Mouse (Mus musculus) liver, embryonic 14.5 days (tissue): ENCODE results near the gene Cfap221.

Experiments
- CTCF ChIP-seq: IDR thresholded peaks from 2 replicates; pipeline ENCODE4 v1.5.1; 2016; ENCODE audit warnings: antibody characterized with exemption, low read depth, control low read depth
- EP300 ChIP-seq: IDR thresholded peaks from 2 replicates; pipeline ENCODE4 v1.6.1; 2016; ENCODE audit warnings: antibody characterized with exemption, low read depth

DNA sequence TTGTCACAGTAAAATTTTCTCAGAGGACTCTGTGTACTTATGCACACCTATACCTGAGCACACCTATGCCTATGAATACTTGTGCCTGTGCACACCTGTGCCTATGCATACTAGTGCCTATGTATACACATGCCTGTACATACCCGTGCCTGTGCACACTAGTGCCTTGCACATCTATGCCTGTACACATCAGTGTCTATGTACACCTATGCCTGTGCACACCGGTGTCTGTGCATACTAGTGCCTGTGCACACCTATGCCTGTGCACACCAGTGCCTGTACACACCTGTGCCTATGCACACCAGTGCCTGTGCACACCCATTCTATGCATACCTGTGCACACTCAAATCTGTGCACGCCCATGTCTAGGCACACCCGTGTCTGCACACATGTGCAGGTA is 37.6 kb downstream of the Cfap221 start:
- no peak for TF ChIP-seq CTCF
- TF ChIP-seq EP300, result no peak
